Mouse (Mus musculus) spleen, postnatal 14 days (tissue): Measurements from ENCODE around the gene Gm49361.
"Not testable (repeated sequence)": the region's sequence is repeated elsewhere in the genome, so short reads cannot be mapped to it uniquely, and the experiment has no call there.

ENCODE experiments used
- DNase-seq, 2 experiments: peaks; one replicate each; pipeline ENCODE4 v3.0.0; 2021 to 2022; ENCODE audit warnings: low spot score in 2 of 2

Gene Gm49361

GRCm38 (mm10) chr14:57746001-57746771 is at the start of gene Gm49361:
Gene Gm49361, minus strand, starts transcription at chr14:57746103.
- DNase-seq = peak; percentile 77 to 83

GRCm38 (mm10) chr14:57791171-57791570 is 45.3 kb upstream of the Gm49361 start:
- DNase-seq = no peak

GRCm38 (mm10) chr14:57789759-57790158 is 43.9 kb upstream of the Gm49361 start:
- DNase-seq = no peak

GRCm38 (mm10) chr14:57789311-57789710 is 43.4 kb upstream of the Gm49361 start:
- DNase-seq = no peak

GRCm38 (mm10) chr14:57787406-57787805 is 41.5 kb upstream of the Gm49361 start:
- DNase-seq = no peak

- DNase-seq = no peak
These were observed 26.4 kb upstream of the Gm49361 start for GRCm38 (mm10) chr14:57772157-57772815.

GRCm38 (mm10) chr14:57769102-57769501 is 23.2 kb upstream of the Gm49361 start:
- no peak for DNase-seq

- DNase-seq = no peak
These were observed 14.8 kb upstream of the Gm49361 start for GRCm38 (mm10) chr14:57760447-57761412.

- DNase-seq = no peak
These were observed 12.3 kb upstream of the Gm49361 start, which contains the start of gene Lats2 for GRCm38 (mm10) chr14:57758237-57758636. Gene Lats2, minus strand, starts transcription at chr14:57758388.

GRCm38 (mm10) chr14:57756094-57756493 is 10.2 kb upstream of the Gm49361 start:
- no peak for DNase-seq

GRCm38 (mm10) chr14:57755661-57756060 is 9.8 kb upstream of the Gm49361 start:
- DNase-seq = no peak

- DNase-seq = no peak
These were observed 7.6 kb upstream of the Gm49361 start for GRCm38 (mm10) chr14:57753351-57753992.

- DNase-seq = not testable (repeated sequence)
These were observed 5.1 kb upstream of the Gm49361 start for GRCm38 (mm10) chr14:57751006-57751405.

- no peak for DNase-seq
These were observed 3.6 kb upstream of the Gm49361 start for GRCm38 (mm10) chr14:57749501-57749900.

- DNase-seq = peak; percentile 31 to 37
These were observed 473 bp downstream of the Gm49361 start for GRCm38 (mm10) chr14:57745291-57745969.

GRCm38 (mm10) chr14:57744547-57744946 is 1.4 kb downstream of the Gm49361 start:
- no peak for DNase-seq

GRCm38 (mm10) chr14:57740651-57741050 is 5.3 kb downstream of the Gm49361 start:
- no peak for DNase-seq

- no peak for DNase-seq
These were observed 8.8 kb downstream of the Gm49361 start for GRCm38 (mm10) chr14:57737089-57737488.

- no peak for DNase-seq
These were observed 9.8 kb downstream of the Gm49361 start for GRCm38 (mm10) chr14:57736141-57736540.

GRCm38 (mm10) chr14:57732668-57733293 is 13.1 kb downstream of the Gm49361 start:
- DNase-seq = no peak
